Mouse (Mus musculus) midbrain, embryonic 16.5 days (tissue): ENCODE measurements around the gene Fggy. TPM values are rescaled to one million over a fixed set of nuclear protein-coding genes. Genes with fewer than 3 reads are reported as not detected.

ENCODE experiments used
- ATAC-seq: fragments of 200-750 bp; cut with Nextera tagmentation; 2 replicates; pipeline ENCODE4 v1.8.0; 2017; ENCODE audit warnings: moderate TSS enrichment
- H3K27ac ChIP-seq: fragments of 300-500 bp; sonication (generic); 2 replicates; pipeline ENCODE4 v1.5.1; 2014; ENCODE audit warnings: mild to moderate bottlenecking, low read length, mixed read lengths
- H3K27me3 ChIP-seq: fragments of 300-500 bp; sonication (generic); 2 replicates; pipeline ENCODE4 v1.6.1; 2014; ENCODE audit warnings: low read depth, low read length, mixed read lengths; ENCODE audit not compliant: control insufficient read depth, insufficient read depth
- H3K36me3 ChIP-seq: fragments of 300-500 bp; sonication (generic); 2 replicates; pipeline ENCODE4 v1.6.1; 2014; ENCODE audit warnings: mild to moderate bottlenecking, low read length, moderate library complexity, mixed read lengths; ENCODE audit not compliant: control insufficient read depth, insufficient read depth
- H3K4me1 ChIP-seq: fragments of 300-500 bp; sonication (generic); 2 replicates; pipeline ENCODE4 v1.6.1; 2014; ENCODE audit warnings: mild to moderate bottlenecking, low read length, mixed read lengths; ENCODE audit not compliant: control insufficient read depth, insufficient read depth
- H3K4me2 ChIP-seq: fragments of 300-500 bp; sonication (generic); 2 replicates; pipeline ENCODE4 v1.6.1; 2014; ENCODE audit warnings: mild to moderate bottlenecking, low read length, mixed read lengths
- H3K4me3 ChIP-seq: fragments of 300-500 bp; sonication (generic); 2 replicates; pipeline ENCODE4 v1.5.1; 2014; ENCODE audit warnings: low read depth, mild to moderate bottlenecking, low read length, moderate library complexity, mixed read lengths
- H3K9ac ChIP-seq: fragments of 300-500 bp; sonication (generic); 2 replicates; pipeline ENCODE4 v1.6.1; 2014; ENCODE audit warnings: low read depth, low read length, mixed read lengths
- H3K9me3 ChIP-seq: fragments of 300-500 bp; sonication (generic); replicated peaks from 2 replicates; pipeline ENCODE4 v1.6.1; 2014; ENCODE audit warnings: mild to moderate bottlenecking, low read length, mixed read lengths; ENCODE audit not compliant: control insufficient read depth, poor library complexity, severe bottlenecking
- WGBS: fragments of 180-500 bp; shearing (Covaris S2); extraction: QIAGEN DNeasy Blood & Tissue Kit; methylation state at CpG from one replicate; pipeline ENCODE4 v1.1.7; 2014; 5-methylcytosine and 5-hydroxymethylcytosine counted together
- polyA plus RNA-seq: library from polyadenylated mRNA; unstranded; fragments of >200 nt; fragmentation: Nextera tagmentation; extraction: Ambion mirVana; gene quantifications from 2 replicates; pipeline ENCODE4 v1.2.1, GENCODE M21; 2015

Gene Fggy
- polyA plus RNA-seq, 1 experiment from 2014 or later: 5.9 TPM

- ATAC-seq: no peak
- 80% methylated on average over 4 of the region's 4 CpGs for WGBS
Observed at GRCm38 (mm10) chr4:95738725-95739124, 181.4 kb downstream of the Fggy start.

GRCm38 (mm10) chr4:95741115-95741734 lies 183.9 kb downstream of the Fggy start:
- no peak overlapping the region for H3K9ac ChIP-seq
- no peaks in the 10 kb centered on the region for H3K27me3 ChIP-seq
- H3K9me3 ChIP-seq: no peaks in the 10 kb centered on the region
- WGBS: 87% methylated on average over 7 of the region's 7 CpGs
- no peak overlapping the region for H3K4me3 ChIP-seq
- no peak overlapping the region for H3K27ac ChIP-seq
- ATAC-seq: no peak
- no peaks in the 10 kb centered on the region for H3K36me3 ChIP-seq
- H3K4me2 ChIP-seq: no peak overlapping the region
- H3K4me1 ChIP-seq: no peaks in the 10 kb centered on the region

More at GRCm38 (mm10) chr4:95738725-95739124, 181.4 kb downstream of the Fggy start:
- Histone ChIP-seq H3K27ac (no peak overlapping the region), H3K9ac (no peak overlapping the region), H3K27me3 (no peaks in the 10 kb centered on the region), H3K4me1 (peaks cover 5% of the 10 kb centered on the region), H3K4me3 (no peak overlapping the region), H3K9me3 (no peaks in the 10 kb centered on the region), H3K4me2 (no peak overlapping the region), H3K36me3 (no peaks in the 10 kb centered on the region)

DNA sequence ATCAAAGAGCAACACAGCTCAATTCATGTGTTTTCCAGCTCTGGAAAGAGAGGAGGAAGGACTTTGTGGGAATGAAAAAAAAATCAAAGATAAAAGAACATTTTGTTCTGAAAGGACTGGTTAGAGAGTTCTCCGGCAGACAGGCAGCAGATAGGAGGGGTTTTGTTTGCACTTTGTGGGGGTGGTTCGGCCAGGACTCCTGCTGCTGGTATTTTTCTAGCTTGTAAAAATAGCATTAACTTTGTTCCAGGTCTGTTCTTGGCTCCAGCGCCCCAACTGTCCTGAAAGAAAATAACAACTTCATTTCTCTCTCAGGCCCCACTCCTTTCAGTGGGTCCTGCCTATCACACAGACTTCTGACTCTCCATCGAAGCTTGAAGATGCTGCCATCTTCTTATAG lies 185.7 kb downstream of the Fggy start:
- Histone ChIP-seq H3K27ac (no peak overlapping the region), H3K4me3 (no peak overlapping the region), H3K27me3 (no peaks in the 10 kb centered on the region), H3K9me3 (no peaks in the 10 kb centered on the region), H3K4me2 (no peak overlapping the region), H3K4me1 (no peaks in the 10 kb centered on the region), H3K36me3 (no peaks in the 10 kb centered on the region), H3K9ac (no peak overlapping the region)
- 34% methylated on average over 4 of the region's 4 CpGs for WGBS
- ATAC-seq: no peak

DNA sequence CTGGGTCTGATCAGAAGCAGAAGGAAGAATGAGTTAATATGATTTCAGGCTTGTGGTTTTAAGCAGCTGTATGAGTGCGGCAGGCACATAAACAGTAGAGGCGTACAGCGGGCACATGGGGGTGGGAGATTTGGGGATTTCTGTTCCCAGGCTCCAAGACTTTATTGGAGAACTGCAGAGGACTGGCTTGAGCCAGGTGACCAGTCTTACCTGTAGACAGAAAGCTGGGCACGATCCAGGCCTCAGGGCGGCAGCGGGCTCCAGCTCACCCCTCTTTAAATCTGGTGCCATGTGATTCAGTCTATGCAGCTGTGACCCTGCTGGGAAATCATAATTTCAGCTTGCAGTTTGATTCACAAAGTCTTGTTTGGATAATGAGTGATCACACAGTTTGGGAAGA lies 189.6 kb downstream of the Fggy start:
- Histone ChIP-seq H3K27ac (no peak overlapping the region), H3K9me3 (no peaks in the 10 kb centered on the region), H3K4me2 (no peak overlapping the region), H3K27me3 (no peaks in the 10 kb centered on the region), H3K36me3 (no peaks in the 10 kb centered on the region), H3K4me3 (no peak overlapping the region), H3K9ac (no peak overlapping the region), H3K4me1 (no peaks in the 10 kb centered on the region)
- WGBS: 98% methylated on average over 6 of the region's 6 CpGs
- no peak for ATAC-seq

GRCm38 (mm10) chr4:95747415-95748202 lies 190.3 kb downstream of the Fggy start:
- Histone ChIP-seq H3K9me3 (no peaks in the 10 kb centered on the region), H3K4me2 (no peak overlapping the region), H3K27ac (no peak overlapping the region), H3K36me3 (no peaks in the 10 kb centered on the region), H3K27me3 (no peaks in the 10 kb centered on the region), H3K9ac (no peak overlapping the region), H3K4me3 (no peak overlapping the region), H3K4me1 (0 out of 2 replicates have a peak, but pooled peaks cover under 1% of the 10 kb centered on the region)
- WGBS: 80% methylated on average over 12 of the region's 12 CpGs
- ATAC-seq: no peak

GRCm38 (mm10) chr4:95750186-95750585 lies 192.9 kb downstream of the Fggy start:
- no peak overlapping the region for H3K4me3 ChIP-seq
- H3K4me2 ChIP-seq: no peak overlapping the region
- H3K9me3 ChIP-seq: no peaks in the 10 kb centered on the region
- no peak for ATAC-seq
- no peaks in the 10 kb centered on the region for H3K27me3 ChIP-seq
- 91% methylated on average over 5 of the region's 5 CpGs for WGBS
- 0 out of 2 replicates have a peak, but pooled peaks cover 2% of the 10 kb centered on the region for H3K4me1 ChIP-seq
- no peaks in the 10 kb centered on the region for H3K36me3 ChIP-seq
- H3K27ac ChIP-seq: no peak overlapping the region
- no peak overlapping the region for H3K9ac ChIP-seq

DNA sequence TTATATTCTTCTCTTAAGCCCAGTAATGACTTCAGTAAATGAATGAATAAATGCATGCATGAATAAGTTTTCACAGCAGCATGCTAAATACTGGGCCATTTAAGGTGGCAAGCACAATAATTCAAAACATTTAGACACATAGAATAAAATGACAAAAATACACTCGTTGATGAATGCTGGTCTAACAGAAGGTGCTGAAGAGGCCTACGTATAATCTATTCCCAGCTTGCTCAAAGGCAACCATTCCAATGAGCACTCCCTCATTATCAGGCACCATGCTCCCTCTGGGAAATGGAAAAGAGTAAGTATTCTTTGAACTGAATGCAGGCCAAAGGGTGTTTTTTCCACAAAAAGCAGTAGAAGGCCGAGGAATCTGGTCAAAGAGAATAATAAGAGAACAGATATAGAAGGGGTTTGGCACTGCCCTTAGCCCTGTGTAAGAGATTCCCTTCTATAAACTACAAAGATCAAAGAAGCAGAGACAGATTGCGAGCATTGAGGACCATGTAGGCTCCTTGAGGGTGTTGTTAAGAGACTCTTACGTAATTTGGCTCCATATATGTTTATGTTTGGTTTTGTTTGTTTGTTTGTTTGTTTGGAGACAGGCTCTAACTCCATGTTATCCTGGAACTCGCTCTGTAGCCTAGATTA lies 195.4 kb downstream of the Fggy start:
- no peaks in the 10 kb centered on the region for H3K9me3 ChIP-seq
- no peaks in the 10 kb centered on the region for H3K27me3 ChIP-seq
- WGBS: 42% methylated on average over 6 of the region's 6 CpGs
- no peak overlapping the region for H3K27ac ChIP-seq
- 0 out of 2 replicates have a peak, but pooled peaks cover 2% of the 10 kb centered on the region for H3K4me1 ChIP-seq
- H3K4me3 ChIP-seq: no peak overlapping the region
- ATAC-seq: no peak
- H3K9ac ChIP-seq: no peak overlapping the region
- H3K4me2 ChIP-seq: no peak overlapping the region
- H3K36me3 ChIP-seq: no peaks in the 10 kb centered on the region

- ATAC-seq: no peak
- Histone ChIP-seq H3K4me3 (no peak overlapping the region), H3K27ac (no peak overlapping the region), H3K27me3 (no peaks in the 10 kb centered on the region), H3K9ac (no peak overlapping the region), H3K4me2 (no peak overlapping the region), H3K4me1 (no peaks in the 10 kb centered on the region), H3K9me3 (no peaks in the 10 kb centered on the region), H3K36me3 (no peaks in the 10 kb centered on the region)
- 55% methylated on average over 5 of the region's 5 CpGs for WGBS
Observed at GRCm38 (mm10) chr4:95759027-95759731, 201.9 kb downstream of the Fggy start.
